Mouse (Mus musculus) right cerebral cortex, postnatal 25 days (tissue): ENCODE measurements at regions not wholly inside any gene's neighbourhood (a gene's known extent, or its start where the extent isn't known, plus 50 kb on each side); places are given as distances from the start of the nearest gene placed in this dataset.
"Not testable (repeated sequence)": the region's sequence is repeated elsewhere in the genome, so short reads cannot be mapped to it uniquely, and the experiment has no call there.

Source experiments
- DNase-seq: peaks from one replicate; pipeline ENCODE4 v3.0.0; 2022

- DNase-seq, result no peak
Measured at GRCm38 (mm10) chr2:166310438-166310837, 155.0 kb upstream of the Sulf2 start.

GRCm38 (mm10) chr2:166309882-166310281 lies 154.4 kb upstream of the Sulf2 start:
- DNase-seq, result no peak

GRCm38 (mm10) chr2:166307551-166307950 lies 152.1 kb upstream of the Sulf2 start:
- no peak for DNase-seq

GRCm38 (mm10) chr2:166305044-166306002 lies 149.9 kb upstream of the Sulf2 start:
- no peak for DNase-seq

GRCm38 (mm10) chr2:166303854-166304253 lies 148.4 kb upstream of the Sulf2 start:
- DNase-seq, result no peak

- no peak for DNase-seq
Measured at GRCm38 (mm10) chr2:166301161-166301560, 145.7 kb upstream of the Sulf2 start.

- no peak for DNase-seq
Measured at GRCm38 (mm10) chr2:166294672-166295071, 139.2 kb upstream of the Sulf2 start.

GRCm38 (mm10) chr2:166292987-166293386 lies 137.5 kb upstream of the Sulf2 start:
- DNase-seq, result no peak

- no peak for DNase-seq
Measured at GRCm38 (mm10) chr2:166291266-166291665, 135.8 kb upstream of the Sulf2 start.

GRCm38 (mm10) chr2:166290826-166291225 lies 135.4 kb upstream of the Sulf2 start:
- DNase-seq, result no peak

GRCm38 (mm10) chr2:166289198-166289597 lies 133.7 kb upstream of the Sulf2 start:
- no peak for DNase-seq

- not testable (repeated sequence) for DNase-seq
Measured at GRCm38 (mm10) chr2:166281137-166281536, 125.7 kb upstream of the Sulf2 start.

- DNase-seq, result no peak
Measured at GRCm38 (mm10) chr2:166280651-166281127, 125.2 kb upstream of the Sulf2 start.

- DNase-seq, result no peak
Measured at GRCm38 (mm10) chr2:166279676-166280075, 124.2 kb upstream of the Sulf2 start.

GRCm38 (mm10) chr2:166275398-166275797 lies 119.9 kb upstream of the Sulf2 start:
- no peak for DNase-seq

GRCm38 (mm10) chr2:166274016-166274346 lies 118.5 kb upstream of the Sulf2 start:
- no peak for DNase-seq

- DNase-seq, result no peak
Measured at GRCm38 (mm10) chr2:166273312-166274015, 118.0 kb upstream of the Sulf2 start.

GRCm38 (mm10) chr2:166272841-166273240 lies 117.4 kb upstream of the Sulf2 start:
- no peak for DNase-seq

GRCm38 (mm10) chr2:166272190-166272543 lies 116.7 kb upstream of the Sulf2 start:
- no peak for DNase-seq

GRCm38 (mm10) chr2:166271373-166272189 lies 116.1 kb upstream of the Sulf2 start:
- DNase-seq, result no peak

- no peak for DNase-seq
Measured at GRCm38 (mm10) chr2:166270007-166270406, 114.5 kb upstream of the Sulf2 start.

- DNase-seq, result no peak
Measured at GRCm38 (mm10) chr2:166266915-166267314, 111.5 kb upstream of the Sulf2 start.

- DNase-seq, result no peak
Measured at GRCm38 (mm10) chr2:166266507-166266906, 111.0 kb upstream of the Sulf2 start.
